Mouse (Mus musculus) kidney, adult 8-10 months (tissue): Measurements from ENCODE around the gene Olfr1412.
A peak's percentile ranks its signal among the peaks of the same experiment; 100 is the strongest.

ENCODE experiments used
- DNase-seq, 2 experiments: peaks; one replicate each; pipeline ENCODE4 v3.0.0; 2022

Olfr1412 gene

GRCm38 (mm10) chr1:92585479-92585878 lies at the start of gene Olfr1412:
TSS of gene Olfr1412 (plus strand) at chr1:92585779.
- DNase-seq = no peak

GRCm38 (mm10) chr1:92536972-92537371 lies 48.6 kb upstream of the Olfr1412 start:
- no peak for DNase-seq

GRCm38 (mm10) chr1:92539071-92539470 lies 46.5 kb upstream of the Olfr1412 start:
- DNase-seq = no peak

GRCm38 (mm10) chr1:92545929-92546328 lies 39.6 kb upstream of the Olfr1412 start:
- DNase-seq = no peak

- no peak for DNase-seq
Observed at GRCm38 (mm10) chr1:92571022-92571421, 14.6 kb upstream of the Olfr1412 start, which contains the start of gene Olfr1413. TSS of gene Olfr1413 (plus strand) at chr1:92571322.

GRCm38 (mm10) chr1:92594111-92594510 lies 8.5 kb downstream of the Olfr1412 start, which contains the start of gene Olfr1411:
TSS of gene Olfr1411 (plus strand) at chr1:92594411.
- DNase-seq = no peak

GRCm38 (mm10) chr1:92596019-92596418 lies 10.4 kb downstream of the Olfr1412 start:
- no peak for DNase-seq

- no peak for DNase-seq
Observed at GRCm38 (mm10) chr1:92605482-92605881, 19.9 kb downstream of the Olfr1412 start, which contains the start of gene Olfr1410. TSS of gene Olfr1410 (plus strand) at chr1:92605782.

GRCm38 (mm10) chr1:92607711-92608110 lies 22.1 kb downstream of the Olfr1412 start:
- DNase-seq = no peak

- peak; percentile 19 to 55 for DNase-seq
Observed at GRCm38 (mm10) chr1:92611008-92611407, 25.4 kb downstream of the Olfr1412 start.

GRCm38 (mm10) chr1:92613175-92613574 lies 27.6 kb downstream of the Olfr1412 start:
- no peak for DNase-seq

- peak in 1 of 2 experiments; percentile 7 for DNase-seq
Observed at GRCm38 (mm10) chr1:92614516-92614915, 28.9 kb downstream of the Olfr1412 start.

- DNase-seq = no peak
Observed at GRCm38 (mm10) chr1:92616046-92616445, 30.5 kb downstream of the Olfr1412 start.

GRCm38 (mm10) chr1:92617488-92617887 lies 31.9 kb downstream of the Olfr1412 start, which contains the start of gene Olfr12:
TSS of gene Olfr12 (plus strand) at chr1:92617788.
- no peak for DNase-seq

GRCm38 (mm10) chr1:92618360-92618759 lies 32.8 kb downstream of the Olfr1412 start:
- no peak for DNase-seq

- no peak for DNase-seq
Observed at GRCm38 (mm10) chr1:92628227-92628626, 42.6 kb downstream of the Olfr1412 start.

- no peak for DNase-seq
Observed at GRCm38 (mm10) chr1:92632196-92632595, 46.6 kb downstream of the Olfr1412 start.

GRCm38 (mm10) chr1:92632948-92633347 lies 47.4 kb downstream of the Olfr1412 start:
- no peak for DNase-seq

GRCm38 (mm10) chr1:92633726-92634125 lies 48.1 kb downstream of the Olfr1412 start:
- no peak for DNase-seq

GRCm38 (mm10) chr1:92634569-92634968 lies 49.0 kb downstream of the Olfr1412 start:
- no peak for DNase-seq

GRCm38 (mm10) chr1:92634976-92635599 lies 49.5 kb downstream of the Olfr1412 start:
- DNase-seq = no peak

- no peak for DNase-seq
Observed at GRCm38 (mm10) chr1:92636015-92636414, 50.4 kb downstream of the Olfr1412 start.

GRCm38 (mm10) chr1:92636676-92637075 lies 51.1 kb downstream of the Olfr1412 start:
- DNase-seq = no peak

- no peak for DNase-seq
Observed at GRCm38 (mm10) chr1:92637501-92638172, 52.1 kb downstream of the Olfr1412 start.
